Mouse (Mus musculus) megakaryocyte-erythroid progenitor cell, adult 5-6 weeks (primary cell): ENCODE results near the gene Cabp2. TPM values are rescaled to one million over a fixed set of nuclear protein-coding genes. Genes with fewer than 3 reads are reported as not detected.
A peak's percentile ranks its signal among the peaks of the same experiment; 100 is the strongest.
"Not testable (repeated sequence)": the region's sequence is repeated elsewhere in the genome, so short reads cannot be mapped to it uniquely, and the experiment has no call there.

Experiments used
- ATAC-seq: replicated peaks from 2 replicates; pipeline ENCODE4 v1.8.0; 2016; ENCODE audit warnings: mild to moderate bottlenecking, inconsistent platforms; ENCODE audit not compliant: severe bottlenecking, poor library complexity, low FRiP score, low TSS enrichment
- total RNA-seq, 2 experiments: library from RNA; stranded (forward) in 1 of 2; stranded (reverse) in 1 of 2; fragments of 200-1000, 215-1000 nt in 1 of 2; fragments of >200 nt in 1 of 2; fragmentation: Nextera tagmentation in 1 of 2; gene quantifications; 2 replicates each; pipeline ENCODE4 v1.2.3; 2014 to 2017

Cabp2 gene
- total RNA-seq, 2 experiments from 2014 or later: not detected

- ATAC-seq: no peak
Measured at GRCm38 (mm10) chr19:4055216-4055946, 26.0 kb upstream of the Cabp2 start.

- ATAC-seq: no peak
Measured at GRCm38 (mm10) chr19:4055947-4056693, 25.3 kb upstream of the Cabp2 start.

GRCm38 (mm10) chr19:4056727-4057126 is 24.7 kb upstream of the Cabp2 start:
- no peak for ATAC-seq

- no peak for ATAC-seq
Measured at GRCm38 (mm10) chr19:4057389-4057788, 24.0 kb upstream of the Cabp2 start.

GRCm38 (mm10) chr19:4057962-4058361 is 23.4 kb upstream of the Cabp2 start:
- ATAC-seq: no peak

- 0 out of 2 replicates have a peak, but pooled peaks have one; percentile 17 for ATAC-seq
Measured at GRCm38 (mm10) chr19:4058581-4058980, 22.8 kb upstream of the Cabp2 start.

- ATAC-seq: peak; percentile 92
Measured at GRCm38 (mm10) chr19:4059069-4059740, 22.2 kb upstream of the Cabp2 start, which contains the start of gene Gstp3. TSS of gene Gstp3 (minus strand) at chr19:4059569.

GRCm38 (mm10) chr19:4060044-4060898 is 21.1 kb upstream of the Cabp2 start:
- not testable (repeated sequence) for ATAC-seq

GRCm38 (mm10) chr19:4060899-4061465 is 20.4 kb upstream of the Cabp2 start:
- no peak for ATAC-seq

- not testable (repeated sequence) for ATAC-seq
Measured at GRCm38 (mm10) chr19:4063357-4063756, 18.0 kb upstream of the Cabp2 start.

GRCm38 (mm10) chr19:4064501-4064900 is 16.9 kb upstream of the Cabp2 start:
- ATAC-seq: not testable (repeated sequence)

- ATAC-seq: no peak
Measured at GRCm38 (mm10) chr19:4066280-4066679, 15.1 kb upstream of the Cabp2 start.

- no peak for ATAC-seq
Measured at GRCm38 (mm10) chr19:4066877-4067276, 14.5 kb upstream of the Cabp2 start.

- ATAC-seq: not testable (repeated sequence)
Measured at GRCm38 (mm10) chr19:4068242-4068641, 13.1 kb upstream of the Cabp2 start.

- no peak for ATAC-seq
Measured at GRCm38 (mm10) chr19:4068717-4069410, 12.5 kb upstream of the Cabp2 start.

GRCm38 (mm10) chr19:4070311-4070710 is 11.1 kb upstream of the Cabp2 start:
- ATAC-seq: no peak

GRCm38 (mm10) chr19:4070756-4071155 is 10.6 kb upstream of the Cabp2 start:
- ATAC-seq: no peak

- no peak for ATAC-seq
Measured at GRCm38 (mm10) chr19:4071406-4071805, 10.0 kb upstream of the Cabp2 start.
